Mouse (Mus musculus) 416B (cell line): ENCODE data around the gene Fcrla.
A peak's percentile ranks its signal among the peaks of the same experiment; 100 is the strongest.

ENCODE experiments used
- DNase-seq: peaks from one replicate; pipeline ENCODE4 v3.0.0; 2011; ENCODE audit warnings: low read depth

Gene Fcrla

GRCm38 (mm10) chr1:170889310-170889709, 38.1 kb downstream of the Fcrla start:
- no peak for DNase-seq

GRCm38 (mm10) chr1:170886044-170886458, 41.3 kb downstream of the Fcrla start:
- peak; percentile 54 for DNase-seq

DNA sequence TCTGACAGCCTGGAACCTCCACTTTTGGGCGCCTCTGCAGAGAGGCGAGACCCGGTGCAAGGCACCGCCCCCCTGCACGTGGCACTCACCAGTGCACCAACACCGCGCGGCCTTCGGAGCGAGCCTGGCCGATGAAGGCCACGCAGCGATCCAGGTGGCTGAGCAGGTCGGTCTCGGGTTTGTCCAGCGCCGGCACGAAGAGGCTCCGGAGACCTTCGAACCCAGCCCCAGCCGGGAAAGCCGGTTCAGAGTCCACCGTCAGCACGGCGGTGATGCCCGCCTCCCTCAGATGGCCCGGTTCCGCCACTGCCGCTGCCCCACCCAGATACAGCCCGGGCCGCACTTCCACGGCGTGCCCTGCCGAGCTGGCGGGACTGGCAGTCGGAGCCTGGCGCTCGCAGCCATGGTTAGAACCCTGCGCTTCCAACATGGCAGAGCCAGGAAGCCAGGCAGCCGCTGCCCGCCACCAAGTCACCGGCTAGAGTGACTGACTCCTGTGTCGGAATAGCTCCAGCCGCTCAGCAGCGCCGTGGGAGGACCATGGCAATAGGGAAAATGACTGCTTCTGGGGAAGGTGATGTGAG, 42.3 kb downstream of the Fcrla start, which contains the start of the genes Gm26620 and Dusp12:
Gene Gm26620 (plus strand): TSS at position 88 of the 584 bp plus-strand sequence.
Gene Dusp12 (minus strand): TSS at position 563 of the 584 bp plus-strand sequence.
- peak; percentile 92 for DNase-seq

DNA sequence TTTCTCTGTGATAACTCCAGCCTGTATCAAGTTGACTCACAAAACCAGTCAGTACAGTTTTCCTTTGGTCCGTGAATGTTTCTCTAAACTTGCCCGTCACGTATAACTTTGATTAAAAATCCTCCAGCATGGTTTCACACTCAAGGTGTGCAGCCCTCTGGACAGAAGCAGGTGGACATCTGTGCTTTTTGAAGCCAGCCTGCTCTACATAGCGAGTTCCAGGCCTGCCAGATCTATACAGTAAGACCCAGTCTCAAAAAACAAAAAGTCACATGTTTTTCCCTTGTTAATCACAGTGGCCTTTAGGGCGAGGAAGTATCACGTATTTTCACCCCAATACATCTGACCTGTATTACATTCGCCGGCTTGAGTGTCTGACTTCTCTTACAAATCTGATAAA, 43.0 kb downstream of the Fcrla start:
- DNase-seq: no peak

DNA sequence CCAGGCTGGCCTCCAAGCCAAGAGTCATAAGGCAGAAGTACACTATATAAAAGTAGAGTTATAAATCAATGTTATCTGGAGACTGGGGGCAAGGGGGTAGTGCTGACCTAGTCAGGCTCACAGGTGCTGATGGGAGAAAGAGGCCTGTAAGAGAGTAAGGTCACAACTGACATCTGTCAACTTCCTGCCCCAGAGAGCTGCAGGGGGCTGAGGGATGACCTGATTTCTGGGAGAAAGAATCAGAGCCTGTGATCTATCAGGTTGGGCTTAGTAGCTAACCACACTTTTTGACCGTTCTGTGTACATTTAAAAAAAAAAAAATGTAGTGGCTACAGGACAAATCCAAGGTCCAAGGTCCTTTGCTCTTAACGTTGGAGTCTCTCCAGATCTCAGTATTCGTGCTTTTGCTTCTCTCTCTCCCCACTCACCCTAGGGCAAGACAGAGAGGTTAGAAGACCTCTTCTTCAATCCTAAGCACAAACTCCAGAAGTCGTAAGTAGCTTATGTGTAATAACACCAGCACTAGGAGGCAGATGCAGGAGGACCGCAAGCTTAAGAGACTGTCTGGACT, 44.4 kb downstream of the Fcrla start:
- no peak for DNase-seq

DNA sequence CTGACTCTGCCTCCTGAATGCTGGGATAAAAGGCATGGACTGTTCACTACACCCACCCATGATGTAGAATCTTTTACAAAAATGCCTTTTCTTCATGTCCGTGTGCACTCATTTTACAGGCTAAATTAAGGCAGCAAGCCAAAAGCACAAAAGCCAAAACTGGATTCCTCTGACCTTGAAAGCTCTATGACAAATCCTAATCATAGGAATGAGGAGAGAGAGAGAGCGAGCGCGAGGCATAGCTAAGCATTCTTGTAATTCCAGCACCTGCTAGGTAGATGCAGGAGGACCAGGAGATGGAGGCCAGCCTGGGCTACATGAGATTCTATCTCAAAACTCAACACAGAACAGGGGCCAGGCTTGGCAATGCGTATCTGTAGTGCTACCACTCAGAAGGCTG, 50.5 kb downstream of the Fcrla start:
- DNase-seq: no peak

GRCm38 (mm10) chr1:170875676-170876075, 51.7 kb downstream of the Fcrla start:
- DNase-seq: no peak

- peak; percentile 44 for DNase-seq
Observed at GRCm38 (mm10) chr1:170871961-170872360, 55.4 kb downstream of the Fcrla start.

DNA sequence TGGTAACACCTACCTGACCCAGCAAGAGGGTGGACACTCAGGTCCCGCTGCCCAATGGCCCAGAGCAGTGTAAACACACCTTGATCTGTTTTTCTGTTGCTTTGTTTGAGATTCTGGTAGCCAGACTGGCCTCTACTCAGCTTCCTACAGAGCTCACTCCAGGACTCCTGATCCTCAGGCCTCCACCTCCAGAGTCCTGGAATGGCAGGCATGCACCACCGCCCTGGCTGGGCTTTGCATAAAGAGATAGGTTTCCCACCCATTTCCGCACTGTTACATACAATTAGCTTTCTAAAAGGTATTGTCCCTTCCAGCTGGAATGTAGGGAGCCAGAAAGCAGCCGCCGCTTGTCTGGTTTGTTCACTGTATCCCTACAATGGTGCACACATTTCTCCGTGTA, 56.0 kb downstream of the Fcrla start:
- no peak for DNase-seq

DNA sequence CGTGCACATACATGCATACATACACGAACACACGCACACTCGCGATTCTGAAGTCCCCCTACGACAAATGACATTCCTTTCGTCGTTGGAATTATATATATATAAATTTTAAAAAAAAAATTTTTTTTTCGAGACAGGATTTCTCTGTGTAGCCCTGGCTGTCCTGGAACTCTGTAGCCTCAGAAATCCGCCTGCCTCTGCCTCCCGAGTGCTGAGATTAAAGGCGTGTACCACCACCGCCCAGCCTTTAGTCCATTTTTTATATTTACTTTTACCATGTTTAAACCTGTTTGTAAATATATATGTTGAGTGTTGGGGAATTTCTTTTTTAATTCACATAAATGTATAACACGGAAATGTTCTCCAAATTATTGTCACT, 58.5 kb downstream of the Fcrla start:
- DNase-seq: no peak

GRCm38 (mm10) chr1:170868107-170868904, 59.1 kb downstream of the Fcrla start:
- peak; percentile 89 for DNase-seq

DNA sequence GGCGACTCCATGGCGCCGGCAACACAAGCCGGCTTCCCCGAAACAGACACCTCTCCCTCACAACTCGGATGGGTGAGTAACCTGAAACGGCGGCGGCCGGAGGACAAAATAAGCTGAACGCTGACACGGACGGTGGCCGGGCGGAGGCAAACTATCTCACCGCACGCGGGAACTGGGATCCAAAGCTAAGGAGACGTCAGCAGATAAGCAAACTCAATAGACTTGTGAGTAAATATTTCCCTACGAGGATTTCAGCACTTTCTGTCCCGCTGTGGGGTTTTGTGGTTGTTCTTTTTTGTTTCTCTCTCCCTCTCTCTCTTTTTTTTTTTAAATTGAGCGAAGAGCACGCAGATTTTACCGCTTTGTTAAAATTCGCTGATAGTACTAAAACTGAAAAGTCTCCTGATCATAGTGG, 59.7 kb downstream of the Fcrla start, which contains the start of gene Atf6:
Gene Atf6 (minus strand): TSS at position 81 of the 415 bp plus-strand sequence.
- DNase-seq: peak; percentile 96
